Mouse (Mus musculus): ENCODE data around the gene Tbcc. TPM values are rescaled to one million over a fixed set of nuclear protein-coding genes. Genes with fewer than 3 reads are reported as not detected.
A peak's percentile ranks its signal among the peaks of the same experiment; 100 is the strongest.

The Tbcc gene
- total and polyA plus RNA-seq, 3 experiments: 15.1 to 27.8 (median 21.6) TPM

- TF ChIP-seq USF2 (conservative IDR thresholded peaks at IDR 0.05; ENCODE audit: low read depth, low read length) (no peak), UBTF (IDR thresholded peaks at IDR 0.05; ENCODE audit: low read depth, low read length) (peak; percentile 96), MAZ (IDR thresholded peaks at IDR 0.05; ENCODE audit: low read depth, low read length) (no peak; the same call in 1 of the 2 replicates), ZKSCAN1 (IDR thresholded peaks at IDR 0.05; ENCODE audit: borderline replicate concordance, low read depth, low read length) (no peak), JUN (IDR thresholded peaks at IDR 0.05; ENCODE audit: insufficient read depth, low read depth, low read length) (no peak), KAT2A (IDR thresholded peaks at IDR 0.05; ENCODE audit: insufficient replicate concordance, low read length) (no peak), RCOR1 (conservative IDR thresholded peaks at IDR 0.05; ENCODE audit: low read depth, low read length) (0 out of 2 replicates have a peak, but pooled peaks have one; percentile 19), ETS1 (conservative IDR thresholded peaks at IDR 0.05; ENCODE audit: low read depth, low read length) (no peak), POLR2A (IDR thresholded peaks at IDR 0.05; ENCODE audit: low read depth, low read length) (peak; percentile 56; the same call in 1 of the 2 replicates), RAD21 (IDR thresholded peaks at IDR 0.05; ENCODE audit: low read depth, low read length) (no peak)
Measured at GRCm38 (mm10) chr17:46856471-46857360, 33.8 kb upstream of the Tbcc start (continued).

- Histone ChIP-seq H3K4me1 (ENCODE audit: control insufficient read depth in 1 of 2, insufficient read depth in 2 of 2) (peaks cover 10 to 46% of the 10 kb centered on the region in 2 experiments), H3K27ac (ENCODE audit: insufficient read depth, low read depth) (peak overlapping the region; percentile 78), H3K4me3 (replicated peaks in 1 of 3; ENCODE audit: low read depth in 2 of 3, low read length in 2 of 3, poor library complexity in 1 of 3) (peak overlapping the region; percentile 74 to 84 (median 83))
Measured at GRCm38 (mm10) chr17:46857361-46857902, 33.1 kb upstream of the Tbcc start.

More at GRCm38 (mm10) chr17:46857361-46857902, 33.1 kb upstream of the Tbcc start:
- peak overlapping the region; percentile 99 for H3K9ac ChIP-seq (ENCODE audit: insufficient read depth, low read depth)
- peak; percentile 66 for DNase-seq (ENCODE audit: extremely low read depth)
- no peaks in the 10 kb centered on the region for H3K27me3 ChIP-seq (replicated peaks)
- H3K79me2 ChIP-seq (replicated peaks; ENCODE audit: control insufficient read depth, extremely low read depth, insufficient read depth, poor library complexity, severe bottlenecking): peaks cover 28% of the 10 kb centered on the region
- peaks cover 0 to 4% of the 10 kb centered on the region in 2 experiments for H3K36me3 ChIP-seq (replicated peaks in 1 of 2; ENCODE audit: control insufficient read depth in 1 of 2, insufficient read depth in 1 of 2, low read length in 1 of 2)
- H3K4me2 ChIP-seq (ENCODE audit: insufficient read depth, low read depth, poor library complexity, severe bottlenecking): peak overlapping the region; percentile 76
- TF ChIP-seq MAZ (IDR thresholded peaks at IDR 0.05; ENCODE audit: low read depth, low read length) (peak; percentile 65; the same call in 1 of the 2 replicates), NELFE (IDR thresholded peaks at IDR 0.05; ENCODE audit: low read depth, low read length) (no peak), UBTF (IDR thresholded peaks at IDR 0.05; ENCODE audit: low read depth, low read length) (peak; percentile 61; the same call in 1 of the 2 replicates), MEF2A (IDR thresholded peaks at IDR 0.05; ENCODE audit: borderline replicate concordance, low read depth, low read length) (no peak), POLR2A (IDR thresholded peaks at IDR 0.05; ENCODE audit: low read depth, low read length) (peak; percentile 62; the same call in 1 of the 2 replicates), MXI1 (IDR thresholded peaks at IDR 0.05; ENCODE audit: low read depth, low read length) (peak; percentile 22; the same call in 1 of the 2 replicates), E2F4 (IDR thresholded peaks at IDR 0.05; ENCODE audit: insufficient replicate concordance, low read depth, low read length) (no peak), ZNF384 (IDR thresholded peaks at IDR 0.05; ENCODE audit: low read depth, low read length) (no peak), BHLHE40 (IDR thresholded peaks at IDR 0.05; ENCODE audit: low read depth, low read length) (no peak; the same call in 1 of the 2 replicates), EP300 (IDR thresholded peaks at IDR 0.05; ENCODE audit: low read length) (no peak), TCF12 (IDR thresholded peaks at IDR 0.05; ENCODE audit: low read depth, low read length) (peak; percentile 50; the same call in 1 of the 2 replicates), CTCF (conservative IDR thresholded peaks at IDR 0.05 in 1 of 2, IDR thresholded peaks at IDR 0.05 in 1 of 2; ENCODE audit: low read depth in 2 of 2, low read length in 2 of 2) (no peak), MYC (IDR thresholded peaks at IDR 0.05; ENCODE audit: low read depth, low read length) (no peak), CHD2 (IDR thresholded peaks at IDR 0.05; ENCODE audit: low read length) (peak; percentile 44; the same call in 1 of the 2 replicates)
- no peaks in the 10 kb centered on the region for H3K9me3 ChIP-seq (replicated peaks; ENCODE audit: low read length)
- dilution Hi-C loops (cut with MboI; ENCODE audit: extremely low pct_ligation_motif_present, extremely low pct_unique_long_range_greater_than_20kb, low sequenced_read_pairs): no loop called here
- in situ Hi-C loops (cut with MboI; ENCODE audit: low pct_ligation_motif_present, low pct_unique_long_range_greater_than_20kb, low sequenced_read_pairs): no loop called here
